8 mouse cellular contexts compared by ENCODE assay signal in the genomic region with DNA sequence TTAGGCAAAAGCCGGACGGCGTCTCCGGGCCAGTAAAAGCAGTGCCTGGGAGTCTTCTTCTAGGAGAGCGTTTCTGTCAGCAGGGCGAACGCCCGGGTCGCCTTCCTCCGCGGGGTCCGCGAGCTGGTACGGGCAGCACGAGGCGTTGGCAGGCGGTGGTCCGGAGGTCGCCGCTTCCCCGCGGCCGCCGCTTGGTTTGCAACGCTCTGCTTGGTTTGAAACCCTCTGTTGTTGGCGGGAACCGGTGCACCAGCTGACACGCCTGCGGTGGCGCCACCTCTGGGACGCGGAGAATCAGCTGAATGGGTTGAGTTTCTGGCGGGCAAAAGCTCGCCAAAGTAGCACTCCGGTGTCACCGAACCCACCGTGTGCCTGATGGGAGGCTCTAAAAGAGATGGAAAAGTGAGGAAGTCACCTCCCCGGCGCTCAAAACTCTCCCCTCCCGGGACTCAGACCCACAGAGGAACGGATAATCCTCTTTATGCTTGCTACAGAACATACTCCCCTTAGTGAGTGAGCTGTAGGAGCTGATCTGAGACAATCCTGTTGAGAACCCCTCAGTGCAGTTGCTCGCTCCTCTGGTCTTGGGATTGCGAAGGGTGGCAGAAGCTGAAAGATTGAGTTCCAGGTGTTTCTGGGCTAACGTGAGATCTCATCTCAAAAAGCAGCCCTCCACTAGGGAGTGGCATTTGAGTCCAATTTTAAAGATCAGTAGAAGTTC. TPM values are rescaled to one million over a fixed set of nuclear protein-coding genes. Genes with fewer than 3 reads are reported as not detected.
DNase-seq lines count a peak whose midpoint lies in the region; ATAC-seq lines count a peak whose summit lies in the region.

No protein-coding gene starts in this region.

- H3K4me3 ChIP-seq in limb, embryonic 10.5 days: peak overlapping the region; percentile 83
- peak overlapping the region; percentile 77 for H3K4me3 ChIP-seq in midbrain, embryonic 11.5 days (ENCODE audit: low read depth, low read length)

- 0 out of 2 replicates have a peak, but pooled peaks cover 3% of the 10 kb centered on the region for H3K27me3 ChIP-seq in limb, embryonic 10.5 days (ENCODE audit: low read depth, poor library complexity, severe bottlenecking)
- H3K27me3 ChIP-seq in midbrain, embryonic 11.5 days (ENCODE audit: control insufficient read depth, insufficient read depth, low read length): no peaks in the 10 kb centered on the region

- WGBS in limb, embryonic 10.5 days: under 1% methylated on average over 44 of the region's 44 CpGs
- WGBS in midbrain, embryonic 11.5 days: under 1% methylated on average over 44 of the region's 44 CpGs

- no peaks in the 10 kb centered on the region for H3K9me3 ChIP-seq in limb, embryonic 10.5 days (replicated peaks)
- no peaks in the 10 kb centered on the region for H3K9me3 ChIP-seq in midbrain, embryonic 11.5 days (ENCODE audit: control insufficient read depth, low read length)

- H3K4me1 ChIP-seq in limb, embryonic 10.5 days: peaks cover 12% of the 10 kb centered on the region
- peaks cover 10% of the 10 kb centered on the region; the same call in 1 of the 2 replicates for H3K4me1 ChIP-seq in midbrain, embryonic 11.5 days (ENCODE audit: control insufficient read depth, insufficient read depth, low read length)

- no peaks in the 10 kb centered on the region for H3K36me3 ChIP-seq in limb, embryonic 10.5 days
- no peaks in the 10 kb centered on the region for H3K36me3 ChIP-seq in midbrain, embryonic 11.5 days (ENCODE audit: control insufficient read depth, insufficient read depth, low read length)

- DNase-seq in cerebellum, adult 18-20 months: peak; percentile 72 to 76
- no peak for DNase-seq in cerebellum, adult 9-10 months
- peak; percentile 35 to 46 for DNase-seq in gastrocnemius, adult 8-10 months (ENCODE audit: low spot score in 2 of 2)
- DNase-seq in limb, embryonic 10.5 days (ENCODE audit: low spot score): peak; percentile 85
- peak; percentile 96 for DNase-seq in midbrain, embryonic 11.5 days (ENCODE audit: low spot score, missing footprints)
- peak; percentile 63 to 73 for DNase-seq in spleen, postnatal 14 days (ENCODE audit: low spot score in 2 of 2)

- peak; percentile 39 for ATAC-seq in common myeloid progenitor, adult 5-6 weeks (replicated peaks; ENCODE audit: low read depth, poor library complexity, severe bottlenecking)
- peak; percentile 63 for ATAC-seq in inflammation-experienced regulatory T-cells, adult 6 months
- ATAC-seq in midbrain, embryonic 11.5 days (ENCODE audit: low FRiP score): peak; percentile 70

- H3K27ac ChIP-seq in limb, embryonic 10.5 days: peak overlapping the region; percentile 90
- H3K27ac ChIP-seq in midbrain, embryonic 11.5 days (ENCODE audit: low read depth, low read length): peak overlapping the region; percentile 79

- peak overlapping the region; percentile 71 for H3K4me2 ChIP-seq in midbrain, embryonic 11.5 days

- peak overlapping the region; percentile 91 for H3K9ac ChIP-seq in midbrain, embryonic 11.5 days (ENCODE audit: low read length)

RNA-seq across cellular contexts. Expression of a gene that starts 0.6 kb away (rescaled TPM):
- total RNA-seq in common myeloid progenitor, adult 5-6 weeks (2017): 25.8 and 27.1 TPM in 2 replicates
- 1 to 10 TPM; 5.8 to 7.7 (median 6.6) TPM for total RNA-seq in gastrocnemius, adult 8-10 months (2022)
- 10 to 100 TPM in 2 of 3 experiments, 1 to 10 TPM in 1; 9.5 to 16.7 (median 11.5) TPM for polyA plus RNA-seq in inflammation-experienced regulatory T-cells, adult 6 months (2017; shearing (Covaris generic))
- 17.0 and 21.8 TPM in 2 replicates for polyA plus RNA-seq in limb, embryonic 10.5 days (2016; fragmentation: Nextera tagmentation; extraction: Ambion mirVana)
- polyA plus RNA-seq in midbrain, embryonic 11.5 days (2014; fragmentation: Nextera tagmentation; extraction: Ambion mirVana): 37.4 and 39.6 TPM in 2 replicates

RNA-seq across cellular contexts. Expression of a gene that starts 18.6 kb away (rescaled TPM):
- total RNA-seq in common myeloid progenitor, adult 5-6 weeks (2017): not detected in 2 replicates
- not detected for total RNA-seq in gastrocnemius, adult 8-10 months (2022)
- not detected for polyA plus RNA-seq in inflammation-experienced regulatory T-cells, adult 6 months (2017; shearing (Covaris generic))
- polyA plus RNA-seq in limb, embryonic 10.5 days (2016; fragmentation: Nextera tagmentation; extraction: Ambion mirVana): not detected in 2 replicates
- not detected in 2 replicates for polyA plus RNA-seq in midbrain, embryonic 11.5 days (2014; fragmentation: Nextera tagmentation; extraction: Ambion mirVana)
